In the genomic region with DNA sequence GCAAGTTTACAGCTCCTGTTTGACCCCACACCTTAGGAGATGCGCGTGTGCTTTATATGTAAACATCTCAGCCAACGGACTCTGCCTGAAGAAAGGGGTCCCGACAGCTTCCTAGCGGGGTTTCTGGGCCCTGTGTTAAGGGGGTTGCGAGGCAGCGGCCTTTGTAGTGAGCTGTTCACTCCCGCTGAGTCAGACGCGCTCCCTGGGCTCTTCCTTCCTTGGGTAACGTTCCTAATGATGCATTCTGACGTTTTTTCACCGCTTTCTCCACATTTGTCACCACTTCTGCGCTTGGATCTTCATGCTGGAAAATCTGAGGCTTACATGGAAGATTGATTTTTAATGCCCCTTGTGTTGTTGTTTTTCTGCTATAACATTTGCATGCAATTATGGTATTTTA, we compare ENCODE assay signal across 8 mouse cellular contexts. TPM values are rescaled to one million over a fixed set of nuclear protein-coding genes. Genes with fewer than 3 reads are reported as not detected.
DNase-seq lines count a peak whose midpoint lies in the region; ATAC-seq lines count a peak whose summit lies in the region.

No protein-coding gene starts in this region.

- H3K4me1 ChIP-seq in hindbrain, embryonic 12.5 days: peaks cover 4% of the 10 kb centered on the region; the same call in 1 of the 2 replicates
- H3K4me1 ChIP-seq in midbrain, embryonic 10.5 days: peaks cover 11% of the 10 kb centered on the region

- peaks cover 6% of the 10 kb centered on the region; the same call in 1 of the 2 replicates for H3K36me3 ChIP-seq in hindbrain, embryonic 12.5 days
- peaks cover 23% of the 10 kb centered on the region for H3K36me3 ChIP-seq in midbrain, embryonic 10.5 days

- H3K27me3 ChIP-seq in hindbrain, embryonic 12.5 days: peaks cover 6% of the 10 kb centered on the region
- peaks cover 14% of the 10 kb centered on the region; the same call in 1 of the 2 replicates for H3K27me3 ChIP-seq in midbrain, embryonic 10.5 days (ENCODE audit: low read depth, poor library complexity, severe bottlenecking)

- peak overlapping the region; percentile 13; the same call in 1 of the 2 replicates for H3K4me3 ChIP-seq in hindbrain, embryonic 12.5 days
- H3K4me3 ChIP-seq in midbrain, embryonic 10.5 days: peak overlapping the region; percentile 29

- no peak for ATAC-seq in hindbrain, embryonic 12.5 days (ENCODE audit: low FRiP score)

- H3K27ac ChIP-seq in hindbrain, embryonic 12.5 days: no peak overlapping the region
- no peak overlapping the region for H3K27ac ChIP-seq in midbrain, embryonic 10.5 days (replicated peaks)

- H3K4me2 ChIP-seq in hindbrain, embryonic 12.5 days (replicated peaks): peak overlapping the region; percentile 44

- 2% methylated on average over 14 of the region's 14 CpGs for WGBS in hindbrain, embryonic 12.5 days
- WGBS in midbrain, embryonic 10.5 days: 3% methylated on average over 14 of the region's 14 CpGs

- H3K9me3 ChIP-seq in hindbrain, embryonic 12.5 days (replicated peaks): no peaks in the 10 kb centered on the region
- H3K9me3 ChIP-seq in midbrain, embryonic 10.5 days (replicated peaks): no peaks in the 10 kb centered on the region

- peak; percentile 33 for DNase-seq in embryo, embryonic 10 days (ENCODE audit: low spot score)
- no peak for DNase-seq in embryo, embryonic 9.5 days (ENCODE audit: extremely low spot score)
- peak; percentile 85 for DNase-seq in NIH3T3 (ENCODE audit: low read depth)
- DNase-seq in midbrain, embryonic 10.5 days (ENCODE audit: low spot score): no peak
- DNase-seq in left cerebral cortex, adult 18-20 months (ENCODE audit: low spot score in 2 of 2): no peak
- DNase-seq in gastrocnemius, adult 18-20 months (ENCODE audit: low spot score): no peak
- DNase-seq in thymus, postnatal 4 days: no peak

- no peak overlapping the region for H3K9ac ChIP-seq in hindbrain, embryonic 12.5 days

RNA-seq across cellular contexts. Expression of a gene that starts 12.7 kb away (rescaled TPM):
- 5.9 and 8.9 TPM in 2 replicates for polyA plus RNA-seq in hindbrain, embryonic 12.5 days (2016; fragmentation: Nextera tagmentation; extraction: Ambion mirVana)
- polyA plus RNA-seq in midbrain, embryonic 10.5 days (2016; fragmentation: Nextera tagmentation; extraction: Ambion mirVana): 2.1 and 2.2 TPM in 2 replicates
- total RNA-seq in left cerebral cortex, adult 18-20 months (2021): under 1 TPM; 0.93 to 0.94 TPM
- total RNA-seq in gastrocnemius, adult 18-20 months (2021): under 1 TPM; 0.38 to 0.53 TPM

RNA-seq across cellular contexts. Expression of a gene that starts 54.1 kb away (rescaled TPM):
- polyA plus RNA-seq in hindbrain, embryonic 12.5 days (2016; fragmentation: Nextera tagmentation; extraction: Ambion mirVana): 28.7 and 28.8 TPM in 2 replicates
- polyA plus RNA-seq in midbrain, embryonic 10.5 days (2016; fragmentation: Nextera tagmentation; extraction: Ambion mirVana): 49.9 and 51.0 TPM in 2 replicates
- total RNA-seq in left cerebral cortex, adult 18-20 months (2021): 10 to 100 TPM in 1 of 2 experiments, 1 to 10 TPM in 1; 9.7 to 11.6 TPM
- total RNA-seq in gastrocnemius, adult 18-20 months (2021): 1 to 10 TPM; 5.7 to 6.8 TPM

Comparison
In these comparisons a context has a peak if more than half of its experiments do, and no peak if none do; other contexts are left out.
1. DNase-seq: peak in embryo, embryonic 10 days (single experiment) and NIH3T3 (single experiment); none in embryo, embryonic 9.5 days (single experiment), midbrain, embryonic 10.5 days (single experiment), left cerebral cortex, adult 18-20 months (0 of 2), gastrocnemius, adult 18-20 months (single experiment) and thymus, postnatal 4 days (single experiment).